Mouse (Mus musculus): ENCODE results near the gene BC107364.

GRCm38 (mm10) chr3:96484921-96485320 lies 32.8 kb upstream of the BC107364 start:
- TF ChIP-seq POLR2A (IDR thresholded peaks at IDR 0.05; ENCODE audit: control insufficient read depth, low read depth, low read length) (no peak), CTCF (IDR thresholded peaks at IDR 0.05; ENCODE audit: control insufficient read depth, insufficient read depth, insufficient replicate concordance, low read depth, low read length) (no peak)
